Mouse (Mus musculus) erythroblast, embryonic 14.5 days (primary cell): ENCODE data around the gene Maml3. TPM values are rescaled to one million over a fixed set of nuclear protein-coding genes. Genes with fewer than 3 reads are reported as not detected.

ENCODE experiments used
- H3K27me3 ChIP-seq: 2 replicates; pipeline ENCODE4 v1.6.1; 2012; ENCODE audit warnings: inconsistent platforms; ENCODE audit not compliant: control insufficient read depth
- H3K36me3 ChIP-seq: 2 replicates; pipeline ENCODE4 v1.6.1; 2012; ENCODE audit warnings: mild to moderate bottlenecking, inconsistent platforms; ENCODE audit not compliant: control insufficient read depth
- H3K4me1 ChIP-seq: 2 replicates; pipeline ENCODE4 v1.6.1; 2012; ENCODE audit warnings: inconsistent platforms; ENCODE audit not compliant: control insufficient read depth
- H3K4me3 ChIP-seq: replicated peaks from 2 replicates; pipeline ENCODE3; 2012; ENCODE audit warnings: moderate library complexity, mild to moderate bottlenecking, inconsistent platforms
- H3K9me3 ChIP-seq: 2 replicates; pipeline ENCODE4 v1.6.1; 2012; ENCODE audit warnings: low read length, inconsistent platforms, mixed read lengths; ENCODE audit not compliant: control insufficient read depth
- GATA1 ChIP-seq: IDR thresholded peaks from 2 replicates; pipeline ENCODE4 v1.6.1; 2012; ENCODE audit warnings: low read length, inconsistent platforms, mixed read lengths
- TAL1 ChIP-seq: IDR thresholded peaks from 3 replicates; pipeline ENCODE4 v1.6.1; 2012; ENCODE audit warnings: low read length, inconsistent platforms, mixed read lengths
- polyA plus RNA-seq: library from polyadenylated mRNA; stranded (reverse); fragments of >175 nt; gene quantifications from 2 replicates; pipeline ENCODE4 v1.2.3, GENCODE M21; 2012

The Maml3 gene
- polyA plus RNA-seq, 1 experiment: 0.04 TPM

- Histone ChIP-seq H3K27me3 (no peaks in the 10 kb centered on the region), H3K9me3 (no peaks in the 10 kb centered on the region), H3K36me3 (no peaks in the 10 kb centered on the region), H3K4me3 (peak overlapping the region; percentile 1), H3K4me1 (peaks cover 36% of the 10 kb centered on the region)
- no peak for TF ChIP-seq TAL1
- TF ChIP-seq GATA1: no peak
Observed at GRCm38 (mm10) chr3:51661880-51662550, 442.9 kb downstream of the Maml3 start.

- peak overlapping the region; percentile 34 for H3K4me3 ChIP-seq
- no peaks in the 10 kb centered on the region for H3K9me3 ChIP-seq
- H3K36me3 ChIP-seq: no peaks in the 10 kb centered on the region
- TF ChIP-seq TAL1 (no peak), GATA1 (no peak)
- peaks cover 36% of the 10 kb centered on the region for H3K4me1 ChIP-seq
- H3K27me3 ChIP-seq: no peaks in the 10 kb centered on the region
Observed at GRCm38 (mm10) chr3:51661376-51661775, 443.5 kb downstream of the Maml3 start.

- TF ChIP-seq TAL1 (no peak), GATA1 (no peak)
- Histone ChIP-seq H3K4me3 (no peak overlapping the region), H3K36me3 (no peaks in the 10 kb centered on the region), H3K4me1 (peaks cover 36% of the 10 kb centered on the region), H3K9me3 (no peaks in the 10 kb centered on the region), H3K27me3 (no peaks in the 10 kb centered on the region)
Observed at GRCm38 (mm10) chr3:51660821-51661276, 444.0 kb downstream of the Maml3 start.

- Histone ChIP-seq H3K4me3 (peak within 1 kb of the TSS; percentile 34), H3K36me3 (no peaks in the 10 kb centered on the region), H3K4me1 (peaks cover 36% of the 10 kb centered on the region), H3K9me3 (no peaks in the 10 kb centered on the region), H3K27me3 (no peaks in the 10 kb centered on the region)
- TF ChIP-seq TAL1 (no peak), GATA1 (no peak)
Observed at GRCm38 (mm10) chr3:51660060-51660459, 444.8 kb downstream of the Maml3 start, which contains the start of gene Mgst2. Gene Mgst2 (plus strand): TSS chr3:51660360.

- no peaks in the 10 kb centered on the region for H3K36me3 ChIP-seq
- peaks cover 36% of the 10 kb centered on the region for H3K4me1 ChIP-seq
- H3K27me3 ChIP-seq: no peaks in the 10 kb centered on the region
- H3K4me3 ChIP-seq: no peak overlapping the region
- no peaks in the 10 kb centered on the region for H3K9me3 ChIP-seq
- TF ChIP-seq GATA1 (no peak), TAL1 (no peak)
Observed at GRCm38 (mm10) chr3:51659415-51659814, 445.5 kb downstream of the Maml3 start.

GRCm38 (mm10) chr3:51654303-51655055 is 450.4 kb downstream of the Maml3 start:
- no peak for TF ChIP-seq TAL1
- TF ChIP-seq GATA1: no peak
- no peaks in the 10 kb centered on the region for H3K9me3 ChIP-seq
- H3K4me3 ChIP-seq: no peak overlapping the region
- H3K27me3 ChIP-seq: peaks cover 16% of the 10 kb centered on the region
- no peaks in the 10 kb centered on the region for H3K36me3 ChIP-seq
- H3K4me1 ChIP-seq: peaks cover 17% of the 10 kb centered on the region

GRCm38 (mm10) chr3:51652701-51653100 is 452.2 kb downstream of the Maml3 start:
- Histone ChIP-seq H3K36me3 (no peaks in the 10 kb centered on the region), H3K9me3 (no peaks in the 10 kb centered on the region), H3K4me3 (peak overlapping the region; percentile 49), H3K27me3 (peaks cover 16% of the 10 kb centered on the region), H3K4me1 (peaks cover 21% of the 10 kb centered on the region)
- no peak for TF ChIP-seq TAL1
- TF ChIP-seq GATA1: no peak

- no peaks in the 10 kb centered on the region for H3K36me3 ChIP-seq
- H3K4me1 ChIP-seq: peaks cover 21% of the 10 kb centered on the region
- peaks cover 16% of the 10 kb centered on the region for H3K27me3 ChIP-seq
- H3K9me3 ChIP-seq: no peaks in the 10 kb centered on the region
- TF ChIP-seq TAL1: no peak
- no peak for TF ChIP-seq GATA1
- peak overlapping the region; percentile 49 for H3K4me3 ChIP-seq
Observed at GRCm38 (mm10) chr3:51652292-51652691, 452.6 kb downstream of the Maml3 start.

GRCm38 (mm10) chr3:51651149-51651548 is 453.7 kb downstream of the Maml3 start:
- TF ChIP-seq TAL1 (no peak), GATA1 (no peak)

More at GRCm38 (mm10) chr3:51651149-51651548, 453.7 kb downstream of the Maml3 start:
- Histone ChIP-seq H3K27me3 (peaks cover 16% of the 10 kb centered on the region), H3K4me3 (no peak overlapping the region), H3K9me3 (no peaks in the 10 kb centered on the region), H3K4me1 (peaks cover 23% of the 10 kb centered on the region), H3K36me3 (no peaks in the 10 kb centered on the region)
